Mouse (Mus musculus) limb, embryonic 15.5 days (tissue): ENCODE measurements around the gene Scamp1. TPM values are rescaled to one million over a fixed set of nuclear protein-coding genes. Genes with fewer than 3 reads are reported as not detected.
"Not testable (repeated sequence)": the region's sequence is repeated elsewhere in the genome, so short reads cannot be mapped to it uniquely, and the experiment has no call there.

Experiments used
- ATAC-seq: fragments of 200-750 bp; cut with Nextera tagmentation; 2 replicates; pipeline ENCODE4 v1.8.0; 2017; ENCODE audit warnings: low read depth, moderate TSS enrichment; ENCODE audit not compliant: insufficient number of reproducible peaks, low FRiP score, low TSS enrichment
- H3K27ac ChIP-seq: fragments of 300-500 bp; sonication (generic); 2 replicates; pipeline ENCODE4 v1.5.1; 2015; ENCODE audit warnings: moderate library complexity, mild to moderate bottlenecking, inconsistent platforms
- H3K27me3 ChIP-seq: fragments of 300-500 bp; sonication (generic); 2 replicates; pipeline ENCODE4 v1.6.1; 2015; ENCODE audit warnings: inconsistent platforms
- H3K36me3 ChIP-seq: fragments of 300-500 bp; sonication (generic); 2 replicates; pipeline ENCODE4 v1.6.1; 2015; ENCODE audit warnings: inconsistent platforms
- H3K4me1 ChIP-seq: fragments of 300-500 bp; sonication (generic); 2 replicates; pipeline ENCODE4 v1.6.1; 2015; ENCODE audit warnings: inconsistent platforms
- H3K4me2 ChIP-seq: fragments of 300-500 bp; sonication (generic); 2 replicates; pipeline ENCODE4 v1.6.1; 2015; ENCODE audit warnings: mild to moderate bottlenecking, inconsistent platforms
- H3K4me3 ChIP-seq: fragments of 300-500 bp; sonication (generic); 2 replicates; pipeline ENCODE4 v1.5.1; 2015; ENCODE audit warnings: mild to moderate bottlenecking, inconsistent platforms
- H3K9ac ChIP-seq: fragments of 300-500 bp; sonication (generic); 2 replicates; pipeline ENCODE4 v1.6.1; 2015; ENCODE audit warnings: inconsistent platforms
- H3K9me3 ChIP-seq: fragments of 300-500 bp; sonication (generic); 2 replicates; pipeline ENCODE4 v1.6.1; 2016; ENCODE audit warnings: inconsistent platforms
- WGBS: fragments of 180-500 bp; shearing (Covaris S2); methylation state at CpG from one replicate; pipeline ENCODE4 v1.1.7; 2015; 5-methylcytosine and 5-hydroxymethylcytosine counted together
- polyA plus RNA-seq: library from polyadenylated mRNA; unstranded; fragments of >200 nt; fragmentation: Nextera tagmentation; extraction: Ambion mirVana; gene quantifications from 2 replicates; pipeline ENCODE4 v1.2.1, GENCODE M21; 2015

Gene Scamp1
- 37.0 and 39.6 TPM in 2 replicates for polyA plus RNA-seq

DNA sequence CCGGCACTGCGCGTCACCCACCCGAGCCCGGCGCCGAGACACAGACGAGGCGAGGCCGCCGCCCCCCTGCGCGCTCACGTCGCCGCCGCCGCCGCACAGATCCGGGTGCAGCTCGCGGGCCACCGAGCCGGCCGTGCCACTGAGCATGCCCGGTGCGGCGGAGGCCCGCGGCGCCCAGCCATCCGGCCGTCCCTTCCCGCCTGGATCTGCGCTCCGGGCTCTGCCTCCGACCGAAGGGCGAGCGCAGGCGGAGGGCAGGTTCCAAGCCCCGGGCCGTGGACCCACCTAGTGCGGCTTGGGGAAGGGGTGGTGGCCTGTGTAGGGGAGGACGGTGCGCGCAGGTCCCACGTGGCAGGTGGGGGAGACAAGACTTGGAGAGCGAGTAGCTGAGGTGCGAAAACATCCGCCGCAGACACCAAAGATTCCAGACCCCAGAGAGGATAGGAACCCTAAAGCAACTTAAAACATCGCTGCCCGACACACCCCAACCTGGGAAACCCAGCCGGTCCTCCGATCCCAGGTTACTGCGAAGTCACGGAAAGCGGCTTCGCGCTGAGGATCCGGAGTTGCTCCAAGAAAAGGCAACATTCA lies at the start of gene Scamp1:
Gene Scamp1 (minus strand): TSS at position 577 of the 591 bp plus-strand sequence.
- Histone ChIP-seq H3K9me3 (no peaks in the 10 kb centered on the region), H3K9ac (peak within 1 kb of the TSS; percentile 96), H3K4me3 (peak within 1 kb of the TSS; percentile 99), H3K27me3 (no peaks in the 10 kb centered on the region), H3K27ac (peak within 1 kb of the TSS; percentile 85), H3K4me2 (peak within 1 kb of the TSS; percentile 71), H3K36me3 (no peaks in the 10 kb centered on the region), H3K4me1 (peaks cover 16% of the 10 kb centered on the region)
- WGBS: under 1% methylated on average over 59 of the region's 62 CpGs
- peak; percentile 94 for ATAC-seq

DNA sequence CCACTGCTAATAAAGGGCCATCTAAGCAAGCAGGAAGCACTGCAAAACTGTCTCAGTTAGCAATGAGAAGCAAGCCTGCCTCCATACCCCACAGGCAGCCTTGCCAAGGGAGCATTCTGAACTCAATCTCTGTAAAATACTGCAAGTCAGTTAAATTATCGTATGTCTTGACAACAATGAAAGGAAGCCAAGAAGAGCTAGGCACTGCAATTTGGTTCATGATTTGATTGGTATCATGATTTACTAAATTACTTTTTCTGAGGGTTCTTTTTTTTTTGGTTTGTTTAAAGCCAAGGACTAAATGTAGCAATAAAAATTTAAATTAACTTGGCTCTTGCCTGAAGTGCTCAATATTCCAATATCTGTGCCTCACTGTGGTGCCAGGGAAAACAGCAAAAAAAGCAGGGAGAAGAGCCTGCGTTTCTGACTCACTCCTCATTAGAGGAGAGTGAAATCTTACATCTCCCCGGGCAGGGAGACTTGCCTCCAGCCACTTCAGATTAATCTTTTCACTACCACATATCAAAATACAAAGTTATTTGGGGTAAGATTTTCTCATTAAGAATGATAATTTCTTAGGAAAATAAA lies 44.8 kb upstream of the Scamp1 start:
- H3K9ac ChIP-seq: no peak overlapping the region
- no peaks in the 10 kb centered on the region for H3K9me3 ChIP-seq
- no peaks in the 10 kb centered on the region for H3K4me1 ChIP-seq
- H3K36me3 ChIP-seq: no peaks in the 10 kb centered on the region
- WGBS: 43% methylated on average over 3 of the region's 3 CpGs
- H3K4me2 ChIP-seq: no peak overlapping the region
- H3K27ac ChIP-seq: no peak overlapping the region
- no peak overlapping the region for H3K4me3 ChIP-seq
- no peaks in the 10 kb centered on the region for H3K27me3 ChIP-seq
- no peak for ATAC-seq

DNA sequence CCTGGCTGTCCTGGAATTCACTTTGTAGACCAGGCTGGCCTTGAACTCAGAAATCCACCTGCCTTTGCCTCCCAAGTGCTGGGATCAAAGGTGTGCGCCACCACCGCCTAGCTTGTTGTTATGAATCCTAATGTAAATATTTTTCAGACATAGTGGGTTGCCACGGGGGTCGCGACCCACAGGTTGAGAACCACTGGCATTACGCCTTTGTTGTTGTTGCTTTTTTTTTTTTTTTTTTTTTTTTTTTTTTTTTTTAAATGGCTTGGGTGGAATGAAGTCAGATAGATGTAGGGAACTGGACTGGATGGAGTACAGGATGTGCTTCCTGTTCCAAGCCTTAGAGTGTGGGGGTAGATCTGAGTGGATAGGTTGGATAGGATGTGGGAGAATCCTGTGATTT lies 43.3 kb upstream of the Scamp1 start:
- WGBS: 93% methylated on average over 6 of the region's 6 CpGs
- not testable (repeated sequence) for H3K4me1 ChIP-seq, ATAC-seq, H3K27ac ChIP-seq, H3K4me2 ChIP-seq, H3K4me3 ChIP-seq, H3K9me3 ChIP-seq, H3K9ac ChIP-seq, H3K27me3 ChIP-seq, H3K36me3 ChIP-seq

DNA sequence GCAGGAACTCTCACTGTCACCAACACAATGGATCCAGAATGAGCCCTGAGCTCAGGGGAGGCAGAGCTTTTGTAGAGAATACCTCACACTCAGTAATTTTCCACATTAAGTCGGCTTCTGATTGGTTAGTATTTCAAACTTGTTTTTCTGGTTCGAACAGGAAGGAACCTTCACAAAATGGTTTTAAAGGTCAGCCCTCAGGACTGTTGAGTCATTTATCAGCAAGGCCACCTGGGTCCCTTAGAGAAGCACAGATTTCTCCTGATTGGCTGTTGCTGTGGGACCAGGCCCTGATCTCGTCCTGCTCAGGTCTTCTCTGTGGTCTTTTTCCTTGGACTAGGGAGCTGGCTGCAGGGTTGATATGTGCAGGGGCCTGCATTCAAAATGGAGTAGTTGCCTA lies 42.4 kb upstream of the Scamp1 start:
- Histone ChIP-seq H3K27me3 (no peaks in the 10 kb centered on the region), H3K27ac (no peak overlapping the region), H3K9me3 (no peaks in the 10 kb centered on the region), H3K4me1 (no peaks in the 10 kb centered on the region), H3K9ac (no peak overlapping the region), H3K36me3 (no peaks in the 10 kb centered on the region), H3K4me3 (no peak overlapping the region), H3K4me2 (no peak overlapping the region)
- ATAC-seq: no peak
- WGBS: 63% methylated on average over 3 of the region's 3 CpGs

DNA sequence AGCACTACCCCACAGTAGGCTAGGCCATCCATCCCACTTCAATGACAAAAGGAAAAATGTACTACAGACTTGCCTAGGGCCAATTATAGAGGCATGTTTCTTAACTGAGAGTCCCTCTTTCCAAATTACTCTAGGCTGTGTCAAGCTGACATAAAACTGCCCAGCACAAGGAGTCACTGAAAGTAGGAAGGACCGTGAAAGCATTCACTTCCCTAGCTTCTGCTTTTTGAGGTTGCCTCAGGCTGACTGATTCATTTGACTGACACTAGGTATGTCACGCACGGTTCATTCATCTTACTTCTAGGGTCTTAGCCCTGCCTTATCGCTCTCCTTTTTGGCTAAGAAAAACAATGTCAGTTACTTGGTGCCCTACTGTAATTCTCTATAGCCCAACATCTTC lies 36.8 kb upstream of the Scamp1 start:
- no peaks in the 10 kb centered on the region for H3K36me3 ChIP-seq
- no peak for ATAC-seq
- no peak overlapping the region for H3K4me3 ChIP-seq
- no peaks in the 10 kb centered on the region for H3K27me3 ChIP-seq
- H3K27ac ChIP-seq: no peak overlapping the region
- no peak overlapping the region for H3K4me2 ChIP-seq
- 80% methylated on average over 4 of the region's 4 CpGs for WGBS
- no peak overlapping the region for H3K9ac ChIP-seq
- 0 out of 2 replicates have a peak, but pooled peaks cover 4% of the 10 kb centered on the region for H3K9me3 ChIP-seq
- no peaks in the 10 kb centered on the region for H3K4me1 ChIP-seq

DNA sequence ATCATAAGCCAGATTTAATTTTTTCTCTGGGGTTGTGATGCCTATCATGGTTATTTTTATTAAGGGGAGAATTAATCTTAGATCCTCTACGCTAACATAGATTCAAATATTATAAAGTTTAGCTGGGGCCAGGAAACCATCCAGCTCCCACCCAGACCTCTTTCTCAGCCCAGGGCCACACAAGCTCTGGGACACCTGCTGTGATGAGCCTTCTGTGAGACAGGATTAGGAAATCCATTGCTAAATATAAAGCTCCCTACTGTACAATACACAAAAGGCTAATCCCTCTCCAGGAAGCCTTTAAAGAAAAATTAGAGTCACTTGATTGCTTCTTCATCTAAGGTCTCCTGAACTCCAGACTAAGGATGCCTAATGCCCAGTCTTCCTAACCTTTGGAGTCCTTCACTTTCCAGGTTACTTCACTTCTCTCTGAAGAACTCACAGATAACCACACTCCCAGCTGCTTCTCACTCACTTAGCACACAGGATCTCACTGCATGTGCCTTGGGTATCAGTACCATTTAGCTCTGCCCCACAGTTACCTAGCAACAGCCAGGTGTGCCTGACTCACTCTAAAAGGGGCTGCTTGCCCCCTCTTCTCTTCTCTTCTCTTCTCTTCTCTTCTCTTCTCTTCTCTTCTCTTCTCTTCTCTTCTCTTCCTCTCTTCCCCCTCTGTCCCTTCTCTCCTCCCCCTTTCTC lies 35.6 kb upstream of the Scamp1 start:
- no peaks in the 10 kb centered on the region for H3K4me1 ChIP-seq
- H3K9ac ChIP-seq: no peak overlapping the region
- no peak overlapping the region for H3K4me3 ChIP-seq
- no peaks in the 10 kb centered on the region for H3K36me3 ChIP-seq
- no peak for ATAC-seq
- no peak overlapping the region for H3K4me2 ChIP-seq
- WGBS: 76% methylated on average over 1 of the region's 1 CpGs
- no peak overlapping the region for H3K27ac ChIP-seq
- H3K9me3 ChIP-seq: 0 out of 2 replicates have a peak, but pooled peaks cover 4% of the 10 kb centered on the region
- no peaks in the 10 kb centered on the region for H3K27me3 ChIP-seq

DNA sequence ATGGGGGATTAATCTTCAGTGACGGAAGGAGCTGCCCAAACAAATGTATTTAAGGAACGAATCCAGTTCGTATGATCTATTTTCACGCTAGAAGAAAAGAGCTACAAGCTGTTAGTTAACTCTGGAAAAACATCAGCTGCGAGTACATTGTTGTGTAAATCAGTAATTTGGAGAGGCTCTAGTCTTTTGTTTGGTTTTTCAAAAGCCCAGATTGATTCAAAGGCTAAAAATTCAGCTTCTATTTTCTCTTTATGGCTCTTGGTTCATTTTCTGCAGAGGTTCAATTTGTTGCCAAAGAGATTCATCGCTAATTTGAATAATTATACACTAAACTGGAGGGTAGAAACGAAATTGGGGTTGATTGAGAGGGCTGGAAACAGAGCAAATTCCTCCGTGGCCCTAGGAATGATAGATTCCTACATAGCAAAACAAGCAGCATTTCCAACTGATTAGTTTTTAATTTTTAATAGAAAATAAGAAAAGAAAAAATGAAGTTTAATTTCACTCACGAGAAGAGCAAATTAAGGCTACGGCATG lies 31.4 kb upstream of the Scamp1 start:
- ATAC-seq: no peak
- no peaks in the 10 kb centered on the region for H3K4me1 ChIP-seq

DNA sequence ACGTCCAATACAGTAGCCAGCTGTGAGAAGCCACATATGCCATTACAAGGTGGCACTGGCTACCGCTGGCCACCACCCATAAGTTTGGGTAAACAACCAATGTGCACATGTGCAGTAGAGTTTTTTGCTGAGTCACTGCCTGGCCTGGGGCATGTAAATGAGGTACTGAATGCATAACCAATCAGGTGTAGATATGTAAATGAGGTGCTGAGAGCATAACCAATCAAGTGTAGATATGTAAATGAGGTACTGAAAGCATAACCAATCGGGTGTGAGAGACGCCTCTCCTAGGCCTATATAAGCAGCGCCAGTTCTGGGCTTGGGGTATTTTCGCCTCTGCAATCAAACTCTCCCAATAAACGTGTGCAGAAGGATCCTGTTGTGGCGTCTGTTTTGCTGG lies 27.2 kb upstream of the Scamp1 start:
- not testable (repeated sequence) for H3K4me2 ChIP-seq, H3K4me1 ChIP-seq, H3K27ac ChIP-seq, ATAC-seq, H3K9ac ChIP-seq, H3K36me3 ChIP-seq, H3K4me3 ChIP-seq, H3K27me3 ChIP-seq, H3K9me3 ChIP-seq
- 90% methylated on average over 8 of the region's 8 CpGs for WGBS

More for the DNA sequence above, 31.4 kb upstream of the Scamp1 start:
- Histone ChIP-seq H3K4me2 (no peak overlapping the region), H3K4me3 (no peak overlapping the region), H3K27me3 (no peaks in the 10 kb centered on the region), H3K9ac (no peak overlapping the region), H3K27ac (no peak overlapping the region), H3K9me3 (0 out of 2 replicates have a peak, but pooled peaks cover 4% of the 10 kb centered on the region), H3K36me3 (no peaks in the 10 kb centered on the region)
- WGBS: 83% methylated on average over 10 of the region's 10 CpGs

DNA sequence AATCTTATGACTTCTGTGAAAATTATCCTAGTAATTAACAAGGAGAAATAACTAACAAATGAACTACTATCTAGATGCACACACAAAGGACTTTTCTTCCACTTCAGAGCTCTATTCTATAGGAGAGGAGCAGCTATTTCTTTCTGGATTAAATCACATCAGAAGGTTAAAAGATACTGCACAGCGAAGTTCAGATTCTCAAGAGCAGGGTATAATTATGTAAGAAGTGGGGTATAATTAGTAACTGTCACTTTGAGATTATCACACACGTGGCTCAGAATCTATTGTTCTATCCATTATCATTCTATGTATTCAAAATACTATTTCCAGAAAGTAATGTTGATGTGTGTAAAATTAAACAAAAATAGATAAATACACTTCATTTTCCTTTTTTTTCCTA lies 22.6 kb upstream of the Scamp1 start:
- no peak overlapping the region for H3K4me2 ChIP-seq
- H3K27ac ChIP-seq: no peak overlapping the region
- WGBS: 82% methylated on average over 2 of the region's 2 CpGs
- no peak overlapping the region for H3K4me3 ChIP-seq
- no peaks in the 10 kb centered on the region for H3K9me3 ChIP-seq
- H3K4me1 ChIP-seq: 0 out of 2 replicates have a peak, but pooled peaks cover 8% of the 10 kb centered on the region
- H3K36me3 ChIP-seq: no peaks in the 10 kb centered on the region
- no peaks in the 10 kb centered on the region for H3K27me3 ChIP-seq
- no peak overlapping the region for H3K9ac ChIP-seq
- no peak for ATAC-seq

DNA sequence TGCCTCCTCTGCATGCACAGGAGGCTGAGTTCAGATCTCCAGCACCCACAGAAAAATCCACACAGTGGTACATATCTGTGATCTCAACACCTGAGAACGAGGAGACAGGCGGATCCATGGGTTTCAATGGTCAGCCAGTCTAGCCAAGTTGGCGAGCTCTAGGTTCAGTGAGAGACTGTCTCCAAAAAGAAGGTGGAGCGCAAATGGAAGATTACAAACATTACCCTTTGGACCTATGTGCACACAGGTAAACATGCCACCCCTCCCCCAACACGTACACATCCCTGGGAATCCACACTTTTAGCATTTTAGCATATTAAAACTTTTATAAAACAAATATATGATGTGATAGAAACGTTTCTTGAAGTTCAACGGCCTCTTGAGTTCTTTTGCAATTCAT lies 21.9 kb upstream of the Scamp1 start:
- H3K27ac ChIP-seq: no peak overlapping the region
- no peaks in the 10 kb centered on the region for H3K27me3 ChIP-seq
- no peaks in the 10 kb centered on the region for H3K36me3 ChIP-seq
- no peak for ATAC-seq
- WGBS: 89% methylated on average over 7 of the region's 7 CpGs
- H3K4me3 ChIP-seq: no peak overlapping the region
- 0 out of 2 replicates have a peak, but pooled peaks cover 8% of the 10 kb centered on the region for H3K4me1 ChIP-seq
- no peaks in the 10 kb centered on the region for H3K9me3 ChIP-seq
- no peak overlapping the region for H3K4me2 ChIP-seq
- no peak overlapping the region for H3K9ac ChIP-seq

DNA sequence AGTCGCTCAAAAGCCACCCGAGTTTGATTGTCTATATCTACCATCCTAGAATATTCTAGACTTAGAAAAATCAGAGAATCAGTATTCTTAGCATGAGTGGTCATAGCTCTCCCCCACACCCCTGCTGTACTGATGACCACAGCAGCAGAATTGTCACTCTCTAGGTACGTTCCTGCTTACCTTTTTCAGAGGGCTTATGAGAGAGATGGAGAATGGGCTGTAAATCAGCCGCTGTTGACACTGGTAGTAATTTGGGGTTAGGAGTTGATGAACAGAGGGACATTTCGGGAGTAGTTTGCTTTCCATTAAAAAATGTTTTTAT lies 21.3 kb upstream of the Scamp1 start:
- Histone ChIP-seq H3K4me1 (0 out of 2 replicates have a peak, but pooled peaks cover 8% of the 10 kb centered on the region), H3K9me3 (no peaks in the 10 kb centered on the region), H3K4me2 (peak overlapping the region; percentile 49), H3K4me3 (peak overlapping the region; percentile 26), H3K27ac (no peak overlapping the region), H3K9ac (peak overlapping the region; percentile 39; the same call in 1 of the 2 replicates), H3K27me3 (no peaks in the 10 kb centered on the region), H3K36me3 (no peaks in the 10 kb centered on the region)
- 17% methylated on average over 5 of the region's 5 CpGs for WGBS
- ATAC-seq: no peak
